29 mouse cellular contexts compared by ENCODE assay signal in the genomic region with DNA sequence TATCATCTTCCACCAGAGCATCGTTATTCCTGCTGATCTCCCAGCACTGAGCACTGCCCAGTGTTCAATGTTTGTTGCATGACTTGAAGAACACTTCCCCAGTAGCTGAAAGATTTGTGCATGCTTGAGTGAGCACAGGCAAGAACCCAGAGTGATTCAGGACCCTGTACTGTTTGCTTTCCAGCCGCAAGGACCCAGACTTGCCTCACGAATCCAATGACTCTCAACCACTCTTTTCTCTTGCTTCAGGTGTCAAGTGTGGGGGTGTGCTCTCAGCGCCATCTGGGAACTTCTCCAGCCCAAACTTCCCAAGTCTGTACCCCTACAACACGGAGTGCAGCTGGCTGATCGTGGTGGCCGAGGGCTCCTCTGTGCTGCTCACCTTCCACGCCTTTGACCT. TPM values are rescaled to one million over a fixed set of nuclear protein-coding genes. Genes with fewer than 3 reads are reported as not detected.
DNase-seq lines count a peak whose midpoint lies in the region; ATAC-seq and TF ChIP-seq lines count a peak whose summit lies in the region.
"Had no signal": no experiment of that assay in that cellular context is flagged by ENCODE, and none has a peak within 500 bp of the region (broad histone marks: within the 10 kb centered on the region; RNA-seq: fewer than 3 reads in every experiment).

No protein-coding gene starts in this region.

- no peak overlapping the region for H3K4me3 ChIP-seq in forebrain, embryonic 10.5 days
- no peak overlapping the region for H3K4me3 ChIP-seq in forebrain, embryonic 16.5 days (replicated peaks; ENCODE audit: low read length)
- H3K4me3 ChIP-seq in lung, embryonic 16.5 days (ENCODE audit: low read length) = no peak overlapping the region
- H3K4me3 ChIP-seq in midbrain, embryonic 10.5 days = no peak overlapping the region
- no peak overlapping the region for H3K4me3 ChIP-seq in midbrain, embryonic 15.5 days
- no peak overlapping the region for H3K4me3 ChIP-seq in gastrocnemius, adult 2 months
- H3K4me3 ChIP-seq: embryonic facial prominence, embryonic 12.5 days; embryonic facial prominence, embryonic 15.5 days; forebrain, embryonic 12.5 days; forebrain, embryonic 15.5 days; heart, embryonic 13.5 days; hindbrain, embryonic 12.5 days had no signal

- no peak for DNase-seq in forebrain, embryonic 10.5 days (ENCODE audit: extremely low spot score, low spot score)
- DNase-seq in lung, postnatal 14 days = no peak
- DNase-seq in midbrain, embryonic 10.5 days (ENCODE audit: low spot score) = no peak
- DNase-seq in gastrocnemius, adult 2 months = no peak
- DNase-seq: adrenal gland, postnatal 10 days; adrenal gland, postnatal 36 days; cerebellum, adult 18-20 months; cerebellum, adult 9-10 months; cerebellum, postnatal 14 days; gastrocnemius, postnatal 14 days; heart, adult 11 months; heart, postnatal 14 days; heart, postnatal 4 days had no signal

- intact Hi-C loops in gastrocnemius, adult 2 months (cut with DNase I) = no loop called here

- peak overlapping the region; percentile 51; the same call in 1 of the 2 replicates for H3K27ac ChIP-seq in forebrain, embryonic 10.5 days
- H3K27ac ChIP-seq in forebrain, embryonic 16.5 days (ENCODE audit: low read length) = no peak overlapping the region
- H3K27ac ChIP-seq in lung, embryonic 16.5 days (ENCODE audit: low read length) = no peak overlapping the region
- 0 out of 2 replicates have a peak overlapping the region, but pooled peaks have one; percentile 63 for H3K27ac ChIP-seq in midbrain, embryonic 10.5 days (replicated peaks)
- no peak overlapping the region for H3K27ac ChIP-seq in midbrain, embryonic 15.5 days
- H3K27ac ChIP-seq in gastrocnemius, adult 2 months = no peak overlapping the region
- H3K27ac ChIP-seq: embryonic facial prominence, embryonic 12.5 days; embryonic facial prominence, embryonic 15.5 days; forebrain, embryonic 12.5 days; forebrain, embryonic 15.5 days; heart, embryonic 13.5 days; hindbrain, embryonic 12.5 days had no signal

- WGBS in forebrain, embryonic 10.5 days = 84% methylated on average over 8 of the region's 8 CpGs
- WGBS in forebrain, embryonic 16.5 days = 84% methylated on average over 8 of the region's 8 CpGs
- WGBS in lung, embryonic 16.5 days = 47% methylated on average over 8 of the region's 8 CpGs
- 81% methylated on average over 8 of the region's 8 CpGs for WGBS in midbrain, embryonic 10.5 days
- WGBS in midbrain, embryonic 15.5 days = 84% methylated on average over 8 of the region's 8 CpGs

- peaks cover 32% of the 10 kb centered on the region for H3K4me1 ChIP-seq in forebrain, embryonic 10.5 days
- H3K4me1 ChIP-seq in forebrain, embryonic 16.5 days (replicated peaks; ENCODE audit: control insufficient read depth, insufficient read depth, low read length) = peaks cover 1% of the 10 kb centered on the region; the same call in 1 of the 2 replicates
- H3K4me1 ChIP-seq in lung, embryonic 16.5 days (replicated peaks; ENCODE audit: control insufficient read depth, insufficient read depth, low read length) = peaks cover 4% of the 10 kb centered on the region; the same call in 1 of the 2 replicates
- peaks cover 42% of the 10 kb centered on the region for H3K4me1 ChIP-seq in midbrain, embryonic 10.5 days
- H3K4me1 ChIP-seq in midbrain, embryonic 15.5 days = peaks cover 8% of the 10 kb centered on the region
- H3K4me1 ChIP-seq: embryonic facial prominence, embryonic 15.5 days; forebrain, embryonic 15.5 days had no signal

- no peaks in the 10 kb centered on the region for H3K36me3 ChIP-seq in forebrain, embryonic 10.5 days (replicated peaks)
- no peaks in the 10 kb centered on the region for H3K36me3 ChIP-seq in forebrain, embryonic 16.5 days (ENCODE audit: control insufficient read depth, insufficient read depth)
- no peaks in the 10 kb centered on the region for H3K36me3 ChIP-seq in lung, embryonic 16.5 days (ENCODE audit: control insufficient read depth, insufficient read depth, low read length)
- no peaks in the 10 kb centered on the region for H3K36me3 ChIP-seq in midbrain, embryonic 10.5 days
- H3K36me3 ChIP-seq in midbrain, embryonic 15.5 days (replicated peaks) = no peaks in the 10 kb centered on the region
- H3K36me3 ChIP-seq: embryonic facial prominence, embryonic 12.5 days; embryonic facial prominence, embryonic 15.5 days; forebrain, embryonic 12.5 days; forebrain, embryonic 15.5 days; heart, embryonic 13.5 days; hindbrain, embryonic 12.5 days had no signal

- no peak for TF ChIP-seq CTCF in gastrocnemius, adult 2 months (IDR thresholded peaks at IDR 0.05)

- H3K27me3 ChIP-seq in forebrain, embryonic 10.5 days (ENCODE audit: poor library complexity, severe bottlenecking) = 0 out of 2 replicates have a peak, but pooled peaks cover under 1% of the 10 kb centered on the region
- no peaks in the 10 kb centered on the region for H3K27me3 ChIP-seq in forebrain, embryonic 16.5 days (replicated peaks; ENCODE audit: control insufficient read depth, insufficient read depth, low read length)
- no peaks in the 10 kb centered on the region for H3K27me3 ChIP-seq in lung, embryonic 16.5 days (ENCODE audit: control insufficient read depth, insufficient read depth, low read depth, low read length)
- H3K27me3 ChIP-seq in midbrain, embryonic 10.5 days (ENCODE audit: low read depth, poor library complexity, severe bottlenecking) = 0 out of 2 replicates have a peak, but pooled peaks cover under 1% of the 10 kb centered on the region
- H3K27me3 ChIP-seq in midbrain, embryonic 15.5 days (replicated peaks) = no peaks in the 10 kb centered on the region
- H3K27me3 ChIP-seq: embryonic facial prominence, embryonic 12.5 days; embryonic facial prominence, embryonic 15.5 days; forebrain, embryonic 15.5 days; hindbrain, embryonic 12.5 days; Patski had no signal

- H3K9me3 ChIP-seq in forebrain, embryonic 10.5 days = no peaks in the 10 kb centered on the region
- H3K9me3 ChIP-seq in forebrain, embryonic 16.5 days (ENCODE audit: control insufficient read depth, low read length) = no peaks in the 10 kb centered on the region
- no peaks in the 10 kb centered on the region for H3K9me3 ChIP-seq in lung, embryonic 16.5 days (ENCODE audit: control insufficient read depth, low read length)
- H3K9me3 ChIP-seq in midbrain, embryonic 10.5 days (replicated peaks) = no peaks in the 10 kb centered on the region
- no peaks in the 10 kb centered on the region for H3K9me3 ChIP-seq in midbrain, embryonic 15.5 days
- H3K9me3 ChIP-seq: embryonic facial prominence, embryonic 12.5 days; embryonic facial prominence, embryonic 15.5 days; forebrain, embryonic 12.5 days; forebrain, embryonic 15.5 days; heart, embryonic 13.5 days; hindbrain, embryonic 12.5 days had no signal

- ATAC-seq in forebrain, embryonic 16.5 days = no peak
- ATAC-seq in lung, embryonic 16.5 days (ENCODE audit: low read depth) = peak; percentile 40; the same call in 1 of the 2 replicates
- no peak for ATAC-seq in midbrain, embryonic 15.5 days (replicated peaks)
- ATAC-seq: forebrain, embryonic 15.5 days; hindbrain, embryonic 16.5 days; Patski had no signal

- no peak overlapping the region for H3K9ac ChIP-seq in forebrain, embryonic 16.5 days (replicated peaks; ENCODE audit: low read depth, low read length)
- H3K9ac ChIP-seq in lung, embryonic 16.5 days (ENCODE audit: low read length) = no peak overlapping the region
- no peak overlapping the region for H3K9ac ChIP-seq in midbrain, embryonic 15.5 days
- H3K9ac ChIP-seq: embryonic facial prominence, embryonic 12.5 days; embryonic facial prominence, embryonic 15.5 days; forebrain, embryonic 12.5 days; forebrain, embryonic 15.5 days; heart, embryonic 13.5 days; hindbrain, embryonic 12.5 days had no signal

- H3K4me2 ChIP-seq in forebrain, embryonic 16.5 days (ENCODE audit: low read length) = no peak overlapping the region
- no peak overlapping the region for H3K4me2 ChIP-seq in lung, embryonic 16.5 days (ENCODE audit: low read depth, low read length)
- no peak overlapping the region for H3K4me2 ChIP-seq in midbrain, embryonic 15.5 days
- H3K4me2 ChIP-seq: embryonic facial prominence, embryonic 12.5 days; embryonic facial prominence, embryonic 15.5 days; forebrain, embryonic 12.5 days; forebrain, embryonic 15.5 days; heart, embryonic 13.5 days; hindbrain, embryonic 12.5 days had no signal

RNA-seq across cellular contexts. Expression of gene Cdcp2, which starts 5.5 kb away (rescaled TPM):
- polyA plus RNA-seq in forebrain, embryonic 10.5 days (2016; fragmentation: Nextera tagmentation; extraction: Ambion mirVana) = 0.06 TPM in 1 of 2 replicates, not detected in the other
- polyA plus RNA-seq in forebrain, embryonic 16.5 days (2015; fragmentation: Nextera tagmentation; extraction: Ambion mirVana) = not detected in 2 replicates
- not detected in 2 replicates for polyA plus RNA-seq in lung, embryonic 16.5 days (2015; fragmentation: Nextera tagmentation; extraction: Ambion mirVana)
- 0.11 and 0.22 TPM in 2 replicates for polyA plus RNA-seq in midbrain, embryonic 10.5 days (2016; fragmentation: Nextera tagmentation; extraction: Ambion mirVana)
- not detected in 2 replicates for polyA plus RNA-seq in midbrain, embryonic 15.5 days (2015; fragmentation: Nextera tagmentation; extraction: Ambion mirVana)
- total RNA-seq in gastrocnemius, adult 2 months (2021) = not detected
- total RNA-seq: adrenal gland, adult 18-20 months; adrenal gland, postnatal 36 days; gastrocnemius, adult 18-20 months; gastrocnemius, postnatal 14 days; gastrocnemius, postnatal 4 days; heart, adult 8-10 months; heart, postnatal 14 days; heart, postnatal 4 days had no signal
- polyA plus RNA-seq: embryonic facial prominence, embryonic 15.5 days; forebrain, embryonic 12.5 days; forebrain, embryonic 15.5 days; heart, embryonic 13.5 days; heart, embryonic 16.5 days; Patski had no signal

RNA-seq across cellular contexts. Expression of gene Cyb5rl, which starts 35.4 kb away (rescaled TPM):
- polyA plus RNA-seq in forebrain, embryonic 10.5 days (2016; fragmentation: Nextera tagmentation; extraction: Ambion mirVana) = 8.9 and 11.3 TPM in 2 replicates
- polyA plus RNA-seq in forebrain, embryonic 16.5 days (2015; fragmentation: Nextera tagmentation; extraction: Ambion mirVana) = 3.3 and 4.0 TPM in 2 replicates
- 5.9 and 7.2 TPM in 2 replicates for polyA plus RNA-seq in lung, embryonic 16.5 days (2015; fragmentation: Nextera tagmentation; extraction: Ambion mirVana)
- 7.6 and 9.9 TPM in 2 replicates for polyA plus RNA-seq in midbrain, embryonic 10.5 days (2016; fragmentation: Nextera tagmentation; extraction: Ambion mirVana)
- polyA plus RNA-seq in midbrain, embryonic 15.5 days (2015; fragmentation: Nextera tagmentation; extraction: Ambion mirVana) = 3.7 and 4.7 TPM in 2 replicates
- total RNA-seq in gastrocnemius, adult 2 months (2021) = 10 to 100 TPM; 16.3 to 20.1 TPM

RNA-seq across cellular contexts. Expression of gene Mrpl37, which starts 35.6 kb away (rescaled TPM):
- polyA plus RNA-seq in forebrain, embryonic 10.5 days (2016; fragmentation: Nextera tagmentation; extraction: Ambion mirVana) = 131 and 132 TPM in 2 replicates
- 74.3 and 90.5 TPM in 2 replicates for polyA plus RNA-seq in forebrain, embryonic 16.5 days (2015; fragmentation: Nextera tagmentation; extraction: Ambion mirVana)
- polyA plus RNA-seq in lung, embryonic 16.5 days (2015; fragmentation: Nextera tagmentation; extraction: Ambion mirVana) = 90.2 and 93.2 TPM in 2 replicates
- polyA plus RNA-seq in midbrain, embryonic 10.5 days (2016; fragmentation: Nextera tagmentation; extraction: Ambion mirVana) = 122 and 123 TPM in 2 replicates
- polyA plus RNA-seq in midbrain, embryonic 15.5 days (2015; fragmentation: Nextera tagmentation; extraction: Ambion mirVana) = 77.7 and 82.3 TPM in 2 replicates
- 10 to 100 TPM; 80.8 to 97.5 TPM for total RNA-seq in gastrocnemius, adult 2 months (2021)

Comparison
In these comparisons a context has a peak if more than half of its experiments do, and no peak if none do; other contexts are left out.
1. H3K27ac ChIP-seq: peak in forebrain, embryonic 10.5 days (single experiment) and midbrain, embryonic 10.5 days (single experiment); none in forebrain, embryonic 16.5 days (single experiment), lung, embryonic 16.5 days (single experiment), midbrain, embryonic 15.5 days (single experiment) and gastrocnemius, adult 2 months (single experiment).